Mouse (Mus musculus): ENCODE measurements around the gene Kcnn1. TPM values are rescaled to one million over a fixed set of nuclear protein-coding genes. Genes with fewer than 3 reads are reported as not detected.
A peak's percentile ranks its signal among the peaks of the same experiment; 100 is the strongest.

Gene Kcnn1
- total and polyA plus RNA-seq, 2 experiments = 6.2 to 8.4 TPM

DNA sequence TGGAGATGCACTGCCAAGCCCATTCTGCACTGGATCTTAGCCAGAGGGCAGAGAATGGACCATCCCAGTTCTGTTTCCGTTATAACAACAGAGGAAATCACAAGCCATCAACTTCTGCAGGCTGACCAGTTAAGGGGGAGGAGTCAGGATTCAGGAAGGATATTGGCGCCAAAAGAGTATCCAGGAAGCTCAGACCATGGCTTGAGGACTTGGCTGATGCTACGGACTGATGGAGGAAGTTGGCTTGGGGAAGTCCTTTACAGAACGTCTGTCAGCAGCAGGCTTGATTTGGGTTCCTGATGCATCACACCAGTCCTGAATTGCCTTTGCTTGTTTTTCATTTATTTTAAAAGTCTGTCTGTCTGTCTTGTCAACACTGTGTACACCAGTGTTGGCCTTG is 41.5 kb upstream of the Kcnn1 start:
- no peaks in the 10 kb centered on the region for H3K27me3 ChIP-seq (ENCODE audit: control insufficient read depth, insufficient read depth, low read length)
- H3K4me1 ChIP-seq (ENCODE audit: control insufficient read depth, insufficient read depth, low read length) = peaks cover 6% of the 10 kb centered on the region; the same call in 1 of the 2 replicates
- no peaks in the 10 kb centered on the region for H3K36me3 ChIP-seq (ENCODE audit: control insufficient read depth, insufficient read depth, low read length)
- no peak overlapping the region for H3K9ac ChIP-seq (ENCODE audit: low read depth, low read length)
- no peak overlapping the region for H3K27ac ChIP-seq (replicated peaks; ENCODE audit: insufficient read depth, low read depth, low read length)
- peak; percentile 58 for DNase-seq (ENCODE audit: extremely low read depth, low read depth, low spot score)
- no peaks in the 10 kb centered on the region for H3K79me2 ChIP-seq (ENCODE audit: control insufficient read depth, insufficient read depth, low read length)
- 65% methylated on average over 4 of the region's 4 CpGs for WGBS
- TF ChIP-seq POLR2A (IDR thresholded peaks at IDR 0.05; ENCODE audit: extremely low read depth, insufficient read depth, low read length) (no peak), CTCF (IDR thresholded peaks at IDR 0.05; ENCODE audit: low read depth, low read length) (no peak)
- no peak overlapping the region for H3K4me3 ChIP-seq (ENCODE audit: insufficient read depth, low read depth, low read length)

GRCm38 (mm10) chr8:70903582-70903981 is 40.5 kb upstream of the Kcnn1 start:
- DNase-seq (ENCODE audit: extremely low read depth, low read depth, low spot score) = no peak
- Histone ChIP-seq H3K9ac (ENCODE audit: low read depth, low read length) (no peak overlapping the region), H3K79me2 (ENCODE audit: control insufficient read depth, insufficient read depth, low read length) (no peaks in the 10 kb centered on the region), H3K4me1 (ENCODE audit: control insufficient read depth, insufficient read depth, low read length) (peaks cover 6% of the 10 kb centered on the region; the same call in 1 of the 2 replicates), H3K4me3 (ENCODE audit: insufficient read depth, low read depth, low read length) (no peak overlapping the region), H3K27me3 (ENCODE audit: control insufficient read depth, insufficient read depth, low read length) (no peaks in the 10 kb centered on the region), H3K36me3 (ENCODE audit: control insufficient read depth, insufficient read depth, low read length) (no peaks in the 10 kb centered on the region), H3K27ac (replicated peaks; ENCODE audit: insufficient read depth, low read depth, low read length) (no peak overlapping the region)
- TF ChIP-seq CTCF (IDR thresholded peaks at IDR 0.05; ENCODE audit: low read depth, low read length) (no peak), POLR2A (IDR thresholded peaks at IDR 0.05; ENCODE audit: extremely low read depth, insufficient read depth, low read length) (no peak)

GRCm38 (mm10) chr8:70903112-70903511 is 40.1 kb upstream of the Kcnn1 start:
- Histone ChIP-seq H3K9ac (ENCODE audit: low read depth, low read length) (no peak overlapping the region), H3K27ac (replicated peaks; ENCODE audit: insufficient read depth, low read depth, low read length) (no peak overlapping the region), H3K4me3 (ENCODE audit: insufficient read depth, low read depth, low read length) (no peak overlapping the region), H3K36me3 (ENCODE audit: control insufficient read depth, insufficient read depth, low read length) (no peaks in the 10 kb centered on the region), H3K79me2 (ENCODE audit: control insufficient read depth, insufficient read depth, low read length) (no peaks in the 10 kb centered on the region), H3K27me3 (ENCODE audit: control insufficient read depth, insufficient read depth, low read length) (no peaks in the 10 kb centered on the region), H3K4me1 (ENCODE audit: control insufficient read depth, insufficient read depth, low read length) (peaks cover 8% of the 10 kb centered on the region)
- no peak for DNase-seq (ENCODE audit: extremely low read depth, low read depth, low spot score)
- WGBS = 60% methylated on average over 4 of the region's 4 CpGs
- TF ChIP-seq POLR2A (IDR thresholded peaks at IDR 0.05; ENCODE audit: extremely low read depth, insufficient read depth, low read length) (no peak), CTCF (IDR thresholded peaks at IDR 0.05; ENCODE audit: low read depth, low read length) (no peak)

DNA sequence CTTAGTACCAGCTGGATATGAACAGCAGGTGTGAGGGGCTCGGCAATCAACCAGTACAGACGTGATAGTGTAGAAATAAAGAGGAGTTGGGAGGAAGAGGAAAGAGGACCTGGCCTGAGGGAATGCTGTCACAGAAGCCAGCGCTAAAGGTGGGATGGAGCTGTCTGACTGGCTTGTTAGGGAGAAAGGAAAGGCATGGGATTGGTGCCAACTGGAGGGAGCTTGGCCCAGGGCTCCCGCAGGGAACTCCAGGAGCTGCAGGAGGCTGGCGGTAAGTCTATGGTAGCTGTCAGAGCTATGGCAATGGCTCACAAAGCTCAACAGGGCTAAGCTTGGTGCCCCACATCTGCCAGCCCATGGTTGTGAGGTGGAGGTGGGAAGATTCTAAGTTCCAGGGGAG is 39.2 kb upstream of the Kcnn1 start:
- no peaks in the 10 kb centered on the region for H3K27me3 ChIP-seq (ENCODE audit: control insufficient read depth, insufficient read depth, low read length)
- TF ChIP-seq CTCF (IDR thresholded peaks at IDR 0.05; ENCODE audit: low read depth, low read length) = no peak
- no peak for TF ChIP-seq POLR2A (IDR thresholded peaks at IDR 0.05; ENCODE audit: extremely low read depth, insufficient read depth, low read length)
- H3K79me2 ChIP-seq (ENCODE audit: control insufficient read depth, insufficient read depth, low read length) = no peaks in the 10 kb centered on the region
- H3K36me3 ChIP-seq (ENCODE audit: control insufficient read depth, insufficient read depth, low read length) = no peaks in the 10 kb centered on the region
- H3K9ac ChIP-seq (ENCODE audit: low read depth, low read length) = no peak overlapping the region
- WGBS = 54% methylated on average over 5 of the region's 5 CpGs
- peaks cover 8% of the 10 kb centered on the region for H3K4me1 ChIP-seq (ENCODE audit: control insufficient read depth, insufficient read depth, low read length)
- H3K4me3 ChIP-seq (ENCODE audit: insufficient read depth, low read depth, low read length) = no peak overlapping the region
- H3K27ac ChIP-seq (replicated peaks; ENCODE audit: insufficient read depth, low read depth, low read length) = no peak overlapping the region
- DNase-seq (ENCODE audit: extremely low read depth, low read depth, low spot score) = no peak

DNA sequence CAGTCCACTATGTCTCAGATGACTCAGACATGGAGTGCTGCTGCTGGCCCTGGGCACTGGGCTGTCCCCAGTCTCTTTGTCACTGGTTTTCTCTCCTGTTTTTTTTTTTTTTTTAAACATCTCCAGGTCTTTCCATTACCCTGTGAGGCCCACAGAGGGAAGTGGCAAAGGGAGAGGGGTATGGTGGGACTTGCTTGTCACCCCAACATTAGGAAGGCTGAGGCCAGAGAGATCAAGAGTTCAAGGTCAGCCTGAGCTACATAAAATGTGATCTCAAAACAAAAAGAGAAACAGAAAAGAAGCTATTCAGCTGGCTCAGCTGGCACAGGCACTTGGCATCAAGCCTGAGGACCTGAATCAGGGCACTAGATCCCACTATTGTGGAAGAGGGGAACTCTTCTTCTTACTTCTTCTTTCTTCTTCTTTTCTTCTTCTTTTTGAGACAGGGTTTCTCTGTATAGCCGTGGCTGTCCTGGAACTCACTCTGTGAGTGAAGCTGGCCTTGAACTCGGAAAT is 37.9 kb upstream of the Kcnn1 start:
- 86% methylated on average over 2 of the region's 2 CpGs for WGBS
- Histone ChIP-seq H3K4me3 (ENCODE audit: insufficient read depth, low read depth, low read length) (no peak overlapping the region), H3K27me3 (ENCODE audit: control insufficient read depth, insufficient read depth, low read length) (no peaks in the 10 kb centered on the region), H3K36me3 (ENCODE audit: control insufficient read depth, insufficient read depth, low read length) (no peaks in the 10 kb centered on the region), H3K9ac (ENCODE audit: low read depth, low read length) (no peak overlapping the region), H3K79me2 (ENCODE audit: control insufficient read depth, insufficient read depth, low read length) (peaks cover 10% of the 10 kb centered on the region; the same call in 1 of the 2 replicates), H3K27ac (replicated peaks; ENCODE audit: insufficient read depth, low read depth, low read length) (no peak overlapping the region), H3K4me1 (ENCODE audit: control insufficient read depth, insufficient read depth, low read length) (peaks cover 5% of the 10 kb centered on the region)
- no peak for DNase-seq (ENCODE audit: extremely low read depth, low read depth, low spot score)
- TF ChIP-seq POLR2A (IDR thresholded peaks at IDR 0.05; ENCODE audit: extremely low read depth, insufficient read depth, low read length) = no peak
- no peak for TF ChIP-seq CTCF (IDR thresholded peaks at IDR 0.05; ENCODE audit: low read depth, low read length)

DNA sequence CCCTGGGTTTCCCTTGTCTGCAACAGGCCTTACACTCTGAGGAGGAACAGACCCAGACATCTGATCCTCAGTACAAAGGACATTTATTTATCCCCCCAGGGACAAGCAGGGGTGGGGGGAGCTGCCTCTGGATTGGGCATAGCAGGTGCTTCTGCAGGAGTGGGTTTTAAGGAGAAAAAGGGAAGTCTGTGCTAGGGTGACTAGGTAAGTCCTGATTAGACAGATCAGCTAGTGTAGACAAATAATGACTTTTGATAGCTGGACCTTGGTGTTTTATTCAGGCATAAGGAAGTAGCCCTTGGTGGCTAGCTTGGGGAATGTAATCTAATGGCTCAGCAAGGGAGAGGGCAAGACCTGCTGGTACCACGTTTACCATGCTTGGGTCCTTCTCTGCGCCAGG is 36.2 kb upstream of the Kcnn1 start:
- Histone ChIP-seq H3K9ac (ENCODE audit: low read depth, low read length) (no peak overlapping the region), H3K4me3 (ENCODE audit: insufficient read depth, low read depth, low read length) (no peak overlapping the region), H3K79me2 (ENCODE audit: control insufficient read depth, insufficient read depth, low read length) (peaks cover 10% of the 10 kb centered on the region; the same call in 1 of the 2 replicates), H3K27me3 (ENCODE audit: control insufficient read depth, insufficient read depth, low read length) (no peaks in the 10 kb centered on the region), H3K36me3 (ENCODE audit: control insufficient read depth, insufficient read depth, low read length) (peaks cover 12% of the 10 kb centered on the region), H3K4me1 (ENCODE audit: control insufficient read depth, insufficient read depth, low read length) (peaks cover 5% of the 10 kb centered on the region), H3K27ac (replicated peaks; ENCODE audit: insufficient read depth, low read depth, low read length) (no peak overlapping the region)
- no peak for DNase-seq (ENCODE audit: extremely low read depth, low read depth, low spot score)
- no peak for TF ChIP-seq POLR2A (IDR thresholded peaks at IDR 0.05; ENCODE audit: extremely low read depth, insufficient read depth, low read length)
- 80% methylated on average over 2 of the region's 2 CpGs for WGBS
